Mouse (Mus musculus): ENCODE measurements at regions not wholly inside any gene's neighbourhood (a gene's known extent, or its start where the extent isn't known, plus 50 kb on each side); places are given as distances from the start of the nearest gene placed in this dataset.

- no peak for TF ChIP-seq POLR2A (IDR thresholded peaks at IDR 0.05; ENCODE audit: insufficient read length, low read depth)
- TF ChIP-seq MYOG (IDR thresholded peaks at IDR 0.05; ENCODE audit: control insufficient read depth in 1 of 3, insufficient read depth in 1 of 3, insufficient read length in 2 of 3, low read depth in 2 of 3): no peak
- TF ChIP-seq TCF12 (IDR thresholded peaks at IDR 0.05; ENCODE audit: insufficient read depth, poor library complexity, severe bottlenecking): no peak
- no peak for TF ChIP-seq MAX (IDR thresholded peaks at IDR 0.05; ENCODE audit: low read depth)
- no peak for TF ChIP-seq MYOD1 (IDR thresholded peaks at IDR 0.05; ENCODE audit: control insufficient read depth in 1 of 3, insufficient read length in 2 of 3, low read depth in 2 of 3)
Measured at GRCm38 (mm10) chr3:21892864-21893404, 183.5 kb upstream of the Tbl1xr1 start.
